18 mouse cellular contexts compared by ENCODE assay signal in the genomic region with DNA sequence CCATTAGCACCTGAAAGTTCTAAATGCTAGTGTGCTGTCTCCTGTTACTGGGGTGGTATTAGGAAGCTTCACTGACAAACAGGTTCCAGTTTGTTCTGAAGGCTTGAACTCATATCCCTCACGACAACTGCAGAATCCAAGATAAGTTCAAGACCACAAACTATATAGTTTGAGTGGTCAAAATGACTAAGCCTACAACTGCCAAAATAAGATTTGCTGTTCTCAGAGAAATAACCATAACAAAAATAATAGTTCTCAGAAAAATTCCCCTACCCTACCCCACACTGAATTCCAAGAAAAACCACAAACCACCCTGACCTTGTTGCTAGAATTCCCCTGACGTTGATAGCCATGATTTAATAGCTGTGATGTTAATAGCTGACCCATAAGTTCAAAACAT. TPM values are rescaled to one million over a fixed set of nuclear protein-coding genes. Genes with fewer than 3 reads are reported as not detected.
"Had no signal": no experiment of that assay in that cellular context is flagged by ENCODE, and none has a peak within 500 bp of the region (broad histone marks: within the 10 kb centered on the region; RNA-seq: fewer than 3 reads in every experiment).

No protein-coding gene starts in this region.

- H3K27me3 ChIP-seq: limb, embryonic 12.5 days; limb, embryonic 15.5 days; liver, embryonic 15.5 days had no signal

- H3K4me3 ChIP-seq: limb, embryonic 12.5 days; limb, embryonic 15.5 days; liver, embryonic 12.5 days; liver, embryonic 15.5 days had no signal

- H3K4me2 ChIP-seq: limb, embryonic 12.5 days; limb, embryonic 15.5 days; liver, embryonic 12.5 days; liver, embryonic 15.5 days; midbrain, embryonic 11.5 days had no signal

- H3K9ac ChIP-seq: limb, embryonic 12.5 days; limb, embryonic 15.5 days; liver, embryonic 12.5 days; liver, embryonic 15.5 days had no signal

- H3K36me3 ChIP-seq: limb, embryonic 12.5 days; limb, embryonic 15.5 days; liver, embryonic 12.5 days; liver, embryonic 15.5 days had no signal

- H3K4me1 ChIP-seq: limb, embryonic 12.5 days; limb, embryonic 15.5 days; liver, embryonic 12.5 days; liver, embryonic 15.5 days had no signal

- H3K27ac ChIP-seq: limb, embryonic 12.5 days; limb, embryonic 15.5 days; liver, embryonic 12.5 days; liver, embryonic 15.5 days had no signal

- ATAC-seq: liver, embryonic 12.5 days had no signal

- H3K9me3 ChIP-seq: limb, embryonic 12.5 days; limb, embryonic 15.5 days; liver, embryonic 12.5 days; liver, embryonic 15.5 days had no signal

- DNase-seq: kidney, adult 2 months; kidney, postnatal 14 days; kidney, postnatal 4 days; left cerebral cortex, postnatal 4 days; lung, adult 2 months; lung, postnatal 4 days; midbrain, embryonic 14.5 days; thymus, postnatal 36 days had no signal

RNA-seq across cellular contexts. Expression of a gene that starts 26.7 kb away (rescaled TPM):
- total RNA-seq: layer of hippocampus, adult 18-20 months; megakaryocyte progenitor cell, adult 5-6 weeks; megakaryocyte-erythroid progenitor cell, adult 5-6 weeks had no signal
- polyA plus RNA-seq: kidney, adult 2 months; small intestine, adult 2 months; spleen, adult 2 months had no signal
